Mouse (Mus musculus) hindbrain, embryonic 14.5 days (tissue): ENCODE measurements around the gene Irf2bp2. TPM values are rescaled to one million over a fixed set of nuclear protein-coding genes. Genes with fewer than 3 reads are reported as not detected.

Experiments used
- ATAC-seq: fragments of 200-750 bp; cut with Nextera tagmentation; 2 replicates; pipeline ENCODE4 v1.8.0; 2017; ENCODE audit warnings: moderate number of reproducible peaks, mild to moderate bottlenecking, moderate TSS enrichment, moderate library complexity; ENCODE audit not compliant: low FRiP score
- DNase-seq: peaks from one replicate; pipeline ENCODE4 v3.0.0-alpha.2; 2015; ENCODE audit warnings: low spot score
- H3K27ac ChIP-seq: fragments of 300-500 bp; sonication (generic); 2 replicates; pipeline ENCODE4 v1.5.1; 2014; ENCODE audit warnings: mild to moderate bottlenecking, moderate library complexity
- H3K27me3 ChIP-seq: fragments of 300-500 bp; sonication (generic); 2 replicates; pipeline ENCODE4 v1.6.1; 2014; ENCODE audit warnings: mild to moderate bottlenecking, low read length, mixed read lengths; ENCODE audit not compliant: control insufficient read depth, insufficient read depth
- H3K36me3 ChIP-seq: fragments of 300-500 bp; sonication (generic); replicated peaks from 2 replicates; pipeline ENCODE4 v1.6.1; 2014; ENCODE audit not compliant: control insufficient read depth, insufficient read depth
- H3K4me1 ChIP-seq: fragments of 300-500 bp; sonication (generic); replicated peaks from 2 replicates; pipeline ENCODE4 v1.6.1; 2014; ENCODE audit warnings: antibody characterized with exemption, low read length, mixed read lengths; ENCODE audit not compliant: control insufficient read depth, insufficient read depth
- H3K4me2 ChIP-seq: fragments of 300-500 bp; sonication (generic); replicated peaks from 2 replicates; pipeline ENCODE4 v1.6.1; 2014; ENCODE audit warnings: mild to moderate bottlenecking, moderate library complexity
- H3K4me3 ChIP-seq: fragments of 300-500 bp; sonication (generic); replicated peaks from 2 replicates; pipeline ENCODE4 v1.5.1; 2014; ENCODE audit warnings: mild to moderate bottlenecking, low read length
- H3K9ac ChIP-seq: fragments of 300-500 bp; sonication (generic); 2 replicates; pipeline ENCODE4 v1.6.1; 2014
- H3K9me3 ChIP-seq: fragments of 300-500 bp; sonication (generic); 2 replicates; pipeline ENCODE4 v1.6.1; 2016; ENCODE audit warnings: low read length; ENCODE audit not compliant: control insufficient read depth
- WGBS: fragments of 180-500 bp; shearing (Covaris S2); extraction: QIAGEN DNeasy Blood & Tissue Kit; methylation state at CpG from one replicate; pipeline ENCODE4 v1.1.7; 2014; 5-methylcytosine and 5-hydroxymethylcytosine counted together
- polyA plus RNA-seq: library from polyadenylated mRNA; unstranded; fragments of >200 nt; fragmentation: Nextera tagmentation; extraction: Ambion mirVana; gene quantifications from 2 replicates; pipeline ENCODE4 v1.2.1, GENCODE M21; 2014

The Irf2bp2 gene
- polyA plus RNA-seq, 1 experiment from 2014 or later: 7.4 TPM

DNA sequence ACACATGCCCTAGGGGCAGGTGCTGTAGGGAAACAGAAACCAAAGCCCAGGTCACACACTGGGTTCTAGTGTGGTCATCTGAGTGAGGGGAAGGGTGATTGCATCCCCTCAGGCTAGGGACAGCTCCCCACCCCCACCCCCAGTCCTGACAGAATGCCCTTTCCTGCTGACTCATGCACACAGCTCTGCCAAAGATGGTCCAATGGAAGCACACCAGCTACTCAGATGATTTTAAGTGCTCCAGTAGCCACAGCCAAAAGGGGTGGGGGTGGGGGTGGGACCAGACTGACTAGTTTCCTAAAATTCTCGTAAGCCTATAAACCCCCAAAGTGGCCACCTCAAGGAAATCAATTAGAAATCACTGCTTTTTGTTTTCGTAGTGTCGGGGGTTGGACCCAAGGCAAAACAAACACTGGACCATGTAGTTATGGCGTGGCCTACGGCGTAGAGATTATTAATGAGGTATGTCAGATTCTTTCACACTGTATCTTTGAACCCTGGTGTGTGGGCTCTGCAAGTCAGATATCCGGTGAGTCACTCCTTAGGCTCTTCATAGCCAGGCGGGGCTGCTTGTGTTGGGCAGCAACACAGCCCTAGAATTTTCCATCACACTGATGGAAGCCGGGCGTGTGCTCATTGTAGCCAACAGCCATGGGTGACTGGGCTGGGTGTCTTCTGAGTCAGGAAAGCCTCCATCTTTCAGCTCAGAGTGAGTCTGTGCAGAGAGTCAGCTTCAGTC lies 54.3 kb downstream of the Irf2bp2 start:
- Histone ChIP-seq H3K4me2 (no peak overlapping the region), H3K4me1 (peaks cover 44% of the 10 kb centered on the region), H3K27me3 (no peaks in the 10 kb centered on the region), H3K27ac (peak overlapping the region; percentile 98), H3K9me3 (no peaks in the 10 kb centered on the region), H3K36me3 (no peaks in the 10 kb centered on the region), H3K4me3 (no peak overlapping the region), H3K9ac (peak overlapping the region; percentile 53; the same call in 1 of the 2 replicates)
- ATAC-seq: no peak
- WGBS: 60% methylated on average over 10 of the region's 10 CpGs
- DNase-seq: no peak

DNA sequence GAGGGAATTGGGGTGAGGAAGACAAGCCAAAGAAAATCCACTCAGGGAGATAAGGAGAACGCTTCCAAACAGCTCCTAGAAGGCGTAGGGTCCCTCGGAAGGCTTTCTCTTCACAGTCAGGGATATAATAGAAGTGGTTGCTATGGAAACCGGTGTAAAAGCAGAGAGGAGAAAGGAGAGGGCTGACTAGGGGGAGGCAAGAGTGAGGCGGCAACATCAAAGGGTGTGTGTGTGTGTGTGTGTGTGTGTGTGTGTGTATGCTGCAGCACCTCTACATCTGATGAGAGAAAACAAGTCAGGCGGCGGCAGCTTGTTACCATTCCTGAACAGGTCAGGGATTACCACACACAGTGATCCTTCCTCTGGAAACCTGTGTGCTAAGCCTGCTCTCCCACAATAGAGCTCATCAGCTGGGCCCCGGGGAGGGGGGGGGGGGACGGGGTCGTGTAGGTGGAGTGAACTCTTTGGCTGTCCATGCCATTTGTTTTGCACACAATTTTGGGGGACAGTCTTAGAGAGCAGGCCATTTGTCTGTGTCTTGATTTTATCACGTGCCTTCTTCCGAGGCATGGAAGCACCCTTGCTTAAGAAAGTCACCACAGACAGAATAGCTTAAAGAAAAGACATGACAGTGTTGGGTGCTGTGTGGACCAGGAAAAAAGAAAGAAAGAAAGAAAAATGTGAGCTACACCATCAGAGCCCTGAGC lies 55.0 kb downstream of the Irf2bp2 start:
- no peaks in the 10 kb centered on the region for H3K9me3 ChIP-seq
- H3K9ac ChIP-seq: peak overlapping the region; percentile 53
- peak; percentile 75 for ATAC-seq
- H3K4me3 ChIP-seq: no peak overlapping the region
- peak; percentile 85 for DNase-seq
- peaks cover 44% of the 10 kb centered on the region for H3K4me1 ChIP-seq
- H3K4me2 ChIP-seq: peak overlapping the region; percentile 31
- H3K36me3 ChIP-seq: no peaks in the 10 kb centered on the region
- H3K27me3 ChIP-seq: no peaks in the 10 kb centered on the region
- peak overlapping the region; percentile 98 for H3K27ac ChIP-seq
- 5% methylated on average over 10 of the region's 12 CpGs for WGBS

Other genes starting within 250 kb of the Irf2bp2 start
- 44.7 and 51.1 TPM in 2 replicates for gene Coa6, start 171.5 kb downstream of the Irf2bp2 start, polyA plus RNA-seq
- 2.2 and 2.5 TPM in 2 replicates for gene Tarbp1, start 118.9 kb downstream of the Irf2bp2 start, polyA plus RNA-seq